Mouse (Mus musculus) liver, postnatal 0 days (tissue): Measurements from ENCODE around the gene Chst12.

Source experiments
- CTCF ChIP-seq: sonication (generic); IDR thresholded peaks from 2 replicates; pipeline ENCODE4 v1.5.1; 2016; ENCODE audit warnings: antibody characterized with exemption, low read depth
- EP300 ChIP-seq: IDR thresholded peaks from 2 replicates; pipeline ENCODE4 v1.6.1; 2016; ENCODE audit warnings: antibody characterized with exemption, low read depth, mild to moderate bottlenecking

GRCm38 (mm10) chr5:140501982-140502836 is 3.1 kb upstream of the Chst12 start:
- TF ChIP-seq EP300 (no peak), CTCF (no peak)
